Mouse (Mus musculus): Measurements from ENCODE around the gene Cfap77.

DNA sequence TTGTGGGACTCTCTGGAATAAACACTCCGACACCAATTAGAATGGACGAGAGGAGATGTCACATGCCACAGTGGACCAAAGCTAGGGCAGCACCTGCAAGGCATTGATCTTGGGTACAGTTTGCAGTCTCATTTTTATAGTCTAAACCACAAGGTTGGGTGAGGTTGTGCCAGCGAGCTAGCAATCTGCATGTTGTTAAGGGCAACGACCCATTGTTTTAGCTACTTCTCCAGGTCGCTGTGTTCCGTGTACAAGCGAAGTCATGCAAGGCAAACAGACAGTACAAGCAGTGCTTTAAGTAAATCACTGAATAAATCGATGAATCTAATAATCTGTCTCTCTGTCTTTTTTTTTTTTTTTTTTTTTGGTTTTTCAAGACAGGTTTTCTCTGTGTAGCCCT is 40.8 kb upstream of the Cfap77 start:
- no peak for TF ChIP-seq CTCF (IDR thresholded peaks at IDR 0.05; ENCODE audit: insufficient read depth, low read depth, low read length)
- no peak for TF ChIP-seq POLR2A (IDR thresholded peaks at IDR 0.05; ENCODE audit: insufficient read depth, low read depth, low read length)
